Mouse (Mus musculus) heart, embryonic 10.5 days (tissue): ENCODE measurements at regions not wholly inside any gene's neighbourhood (a gene's known extent, or its start where the extent isn't known, plus 50 kb on each side); places are given as distances from the start of the nearest gene placed in this dataset.

ENCODE experiments used
- DNase-seq: peaks from one replicate; pipeline ENCODE4 v3.0.0-alpha.2; 2017; ENCODE audit warnings: low spot score
- H3K27ac ChIP-seq: fragments of 300-500 bp; sonication (generic); 2 replicates; pipeline ENCODE4 v1.5.1; 2016; ENCODE audit warnings: mild to moderate bottlenecking
- H3K27me3 ChIP-seq: fragments of 300-500 bp; sonication (generic); 2 replicates; pipeline ENCODE4 v1.6.1; 2016; ENCODE audit warnings: mild to moderate bottlenecking; ENCODE audit not compliant: poor library complexity, insufficient read depth, severe bottlenecking
- H3K36me3 ChIP-seq: fragments of 300-500 bp; sonication (generic); 2 replicates; pipeline ENCODE4 v1.6.1; 2016; ENCODE audit warnings: mild to moderate bottlenecking, moderate library complexity
- H3K4me1 ChIP-seq: fragments of 300-500 bp; sonication (generic); 2 replicates; pipeline ENCODE4 v1.6.1; 2016; ENCODE audit warnings: mild to moderate bottlenecking
- H3K4me3 ChIP-seq: fragments of 300-500 bp; sonication (generic); 2 replicates; pipeline ENCODE4 v1.5.1; 2016; ENCODE audit warnings: mild to moderate bottlenecking, moderate library complexity
- H3K9me3 ChIP-seq: fragments of 300-500 bp; sonication (generic); 2 replicates; pipeline ENCODE4 v1.6.1; 2016; ENCODE audit warnings: mild to moderate bottlenecking, moderate library complexity
- WGBS: fragments of 180-500 bp; shearing (Covaris S2); methylation state at CpG from one replicate; pipeline ENCODE4 v1.1.7; 2016; 5-methylcytosine and 5-hydroxymethylcytosine counted together

- DNase-seq, result no peak
- WGBS, result 47% methylated on average over 2 of the region's 2 CpGs
- no peaks in the 10 kb centered on the region for H3K27me3 ChIP-seq
These were observed 54.7 kb upstream of the Pappa2 start for GRCm38 (mm10) chr1:159034952-159035351.

GRCm38 (mm10) chr1:159036371-159036770 is 56.1 kb upstream of the Pappa2 start:
- DNase-seq, result no peak
- Histone ChIP-seq H3K9me3 (no peaks in the 10 kb centered on the region), H3K4me1 (no peaks in the 10 kb centered on the region), H3K4me3 (no peak overlapping the region), H3K27ac (no peak overlapping the region), H3K27me3 (no peaks in the 10 kb centered on the region), H3K36me3 (no peaks in the 10 kb centered on the region)
- WGBS, result 73% methylated on average over 6 of the region's 6 CpGs

More at GRCm38 (mm10) chr1:159034952-159035351, 54.7 kb upstream of the Pappa2 start:
- H3K9me3 ChIP-seq, result no peaks in the 10 kb centered on the region
- no peaks in the 10 kb centered on the region for H3K36me3 ChIP-seq
- no peak overlapping the region for H3K27ac ChIP-seq
- H3K4me1 ChIP-seq, result no peaks in the 10 kb centered on the region
- no peak overlapping the region for H3K4me3 ChIP-seq

GRCm38 (mm10) chr1:159045870-159046385 is 65.6 kb upstream of the Pappa2 start:
- no peaks in the 10 kb centered on the region for H3K27me3 ChIP-seq
- no peaks in the 10 kb centered on the region for H3K4me1 ChIP-seq
- no peak for DNase-seq
- H3K4me3 ChIP-seq, result no peak overlapping the region
- H3K27ac ChIP-seq, result no peak overlapping the region
- H3K9me3 ChIP-seq, result no peaks in the 10 kb centered on the region
- 76% methylated on average over 4 of the region's 4 CpGs for whole genome bisulfite sequencing
- no peaks in the 10 kb centered on the region for H3K36me3 ChIP-seq

- Histone ChIP-seq H3K36me3 (no peaks in the 10 kb centered on the region), H3K9me3 (no peaks in the 10 kb centered on the region), H3K27ac (no peak overlapping the region), H3K4me1 (no peaks in the 10 kb centered on the region), H3K27me3 (no peaks in the 10 kb centered on the region), H3K4me3 (no peak overlapping the region)
- DNase-seq, result no peak
- 43% methylated on average over 1 of the region's 1 CpGs for WGBS
These were observed 84.7 kb upstream of the Pappa2 start for GRCm38 (mm10) chr1:159065024-159065423.

GRCm38 (mm10) chr1:159099205-159099604 is 118.9 kb upstream of the Pappa2 start:
- Histone ChIP-seq H3K9me3 (no peaks in the 10 kb centered on the region), H3K27ac (no peak overlapping the region), H3K27me3 (no peaks in the 10 kb centered on the region), H3K36me3 (no peaks in the 10 kb centered on the region), H3K4me1 (no peaks in the 10 kb centered on the region), H3K4me3 (no peak overlapping the region)
- 65% methylated on average over 2 of the region's 2 CpGs for WGBS
- DNase-seq, result no peak

- Histone ChIP-seq H3K27ac (no peak overlapping the region), H3K9me3 (no peaks in the 10 kb centered on the region), H3K4me3 (no peak overlapping the region), H3K4me1 (no peaks in the 10 kb centered on the region), H3K27me3 (no peaks in the 10 kb centered on the region), H3K36me3 (no peaks in the 10 kb centered on the region)
- DNase-seq, result no peak
- WGBS, result 61% methylated on average over 3 of the region's 3 CpGs
These were observed 109.9 kb upstream of the Cop1 start for GRCm38 (mm10) chr1:159122201-159122600.

- Histone ChIP-seq H3K4me3 (no peak overlapping the region), H3K36me3 (no peaks in the 10 kb centered on the region), H3K27ac (no peak overlapping the region), H3K9me3 (no peaks in the 10 kb centered on the region), H3K4me1 (no peaks in the 10 kb centered on the region), H3K27me3 (no peaks in the 10 kb centered on the region)
- DNase-seq, result no peak
These were observed 107.2 kb upstream of the Cop1 start for GRCm38 (mm10) chr1:159124874-159125273.

GRCm38 (mm10) chr1:159135301-159135700 is 96.8 kb upstream of the Cop1 start:
- Histone ChIP-seq H3K27me3 (no peaks in the 10 kb centered on the region), H3K4me3 (no peak overlapping the region), H3K36me3 (no peaks in the 10 kb centered on the region), H3K27ac (no peak overlapping the region), H3K9me3 (no peaks in the 10 kb centered on the region), H3K4me1 (no peaks in the 10 kb centered on the region)
- WGBS, result 10% methylated on average over 10 of the region's 10 CpGs
- peak; percentile 78 for DNase-seq

- Histone ChIP-seq H3K4me1 (no peaks in the 10 kb centered on the region), H3K27ac (no peak overlapping the region), H3K9me3 (no peaks in the 10 kb centered on the region), H3K4me3 (no peak overlapping the region), H3K36me3 (no peaks in the 10 kb centered on the region), H3K27me3 (no peaks in the 10 kb centered on the region)
- WGBS, result 89% methylated on average over 8 of the region's 8 CpGs
- DNase-seq, result no peak
These were observed 84.2 kb upstream of the Cop1 start for GRCm38 (mm10) chr1:159147788-159148497.

GRCm38 (mm10) chr1:159148498-159149187 is 83.5 kb upstream of the Cop1 start:
- H3K9me3 ChIP-seq, result no peaks in the 10 kb centered on the region
- H3K4me3 ChIP-seq, result no peak overlapping the region
- 77% methylated on average over 9 of the region's 9 CpGs for WGBS
- DNase-seq, result no peak
- H3K4me1 ChIP-seq, result no peaks in the 10 kb centered on the region
- no peaks in the 10 kb centered on the region for H3K27me3 ChIP-seq
- H3K27ac ChIP-seq, result no peak overlapping the region
- H3K36me3 ChIP-seq, result no peaks in the 10 kb centered on the region

GRCm38 (mm10) chr1:159149207-159149606 is 82.9 kb upstream of the Cop1 start:
- no peak for DNase-seq
- Histone ChIP-seq H3K27ac (no peak overlapping the region), H3K36me3 (no peaks in the 10 kb centered on the region), H3K4me3 (no peak overlapping the region), H3K9me3 (no peaks in the 10 kb centered on the region), H3K27me3 (no peaks in the 10 kb centered on the region), H3K4me1 (no peaks in the 10 kb centered on the region)
- WGBS, result 74% methylated on average over 6 of the region's 6 CpGs

- H3K4me1 ChIP-seq, result no peaks in the 10 kb centered on the region
- H3K27ac ChIP-seq, result no peak overlapping the region
- DNase-seq, result no peak
- H3K4me3 ChIP-seq, result no peak overlapping the region
- H3K9me3 ChIP-seq, result no peaks in the 10 kb centered on the region
- no peaks in the 10 kb centered on the region for H3K27me3 ChIP-seq
- 41% methylated on average over 6 of the region's 6 CpGs for WGBS
- H3K36me3 ChIP-seq, result no peaks in the 10 kb centered on the region
These were observed 82.4 kb upstream of the Cop1 start for GRCm38 (mm10) chr1:159149721-159150120.

- Histone ChIP-seq H3K4me1 (no peaks in the 10 kb centered on the region), H3K4me3 (no peak overlapping the region), H3K27me3 (no peaks in the 10 kb centered on the region), H3K36me3 (no peaks in the 10 kb centered on the region), H3K9me3 (no peaks in the 10 kb centered on the region), H3K27ac (no peak overlapping the region)
- WGBS, result 65% methylated on average over 5 of the region's 5 CpGs
- DNase-seq, result no peak
These were observed 81.8 kb upstream of the Cop1 start for GRCm38 (mm10) chr1:159150351-159150750.
